Mouse (Mus musculus) spleen, postnatal 10 days (tissue): ENCODE results near the gene F830045P16Rik.

Source experiments
- DNase-seq, 2 experiments: peaks; one replicate each; pipeline ENCODE4 v3.0.0; 2021 to 2022; ENCODE audit warnings: low spot score in 2 of 2

The F830045P16Rik gene

DNA sequence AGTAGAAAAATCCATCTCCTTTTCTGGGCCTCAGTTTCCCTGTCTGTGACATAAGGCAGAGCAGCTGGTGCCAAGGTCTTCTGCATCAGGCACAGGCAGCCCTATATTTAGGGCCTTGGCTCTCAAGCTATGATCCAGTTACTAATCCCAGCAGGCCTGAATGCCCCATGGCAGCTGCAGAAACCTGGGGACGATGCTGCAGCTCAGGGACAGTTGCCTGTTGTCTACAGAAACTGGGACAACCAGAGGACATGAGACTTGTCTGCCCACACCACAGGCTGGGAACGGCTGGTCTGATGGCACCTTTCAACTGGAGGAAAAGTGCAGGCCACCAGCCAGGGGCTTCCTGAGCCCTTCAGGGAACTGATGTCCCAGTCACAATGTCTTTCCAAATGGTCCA is at the start of gene F830045P16Rik:
Gene F830045P16Rik, minus strand, starts transcription at position 226 of the 400 bp plus-strand sequence.
- DNase-seq: no peak

DNA sequence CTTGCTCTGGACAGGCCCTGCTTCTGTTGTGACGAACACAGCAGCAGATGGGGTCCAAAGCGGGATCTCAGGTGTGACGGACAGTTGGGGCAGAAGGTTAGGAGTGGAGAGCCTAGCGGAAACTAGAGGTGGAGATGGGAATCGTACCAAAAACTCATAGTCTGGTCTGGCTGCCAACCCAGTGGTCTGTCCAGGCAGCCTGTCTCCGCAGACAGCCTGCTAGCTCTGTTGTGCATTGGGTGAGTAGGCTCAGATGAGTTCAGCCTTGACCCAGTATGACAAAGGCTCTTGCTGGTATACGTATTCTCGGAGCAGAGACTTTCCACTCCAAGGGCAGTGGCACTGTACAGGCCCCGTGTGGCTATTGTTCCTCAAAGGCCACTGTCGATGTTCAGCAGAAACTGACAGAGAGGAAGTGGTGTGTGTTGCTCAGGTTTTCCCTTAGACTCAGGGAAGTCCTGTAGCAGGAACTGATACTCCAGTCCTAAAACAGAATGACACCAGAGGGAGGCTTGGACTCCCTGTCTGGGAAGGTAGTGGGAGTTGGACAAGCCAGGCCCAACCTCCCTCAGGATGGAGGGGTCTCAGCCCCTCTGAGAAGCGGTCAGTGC is 49.6 kb upstream of the F830045P16Rik start:
- DNase-seq: no peak

DNA sequence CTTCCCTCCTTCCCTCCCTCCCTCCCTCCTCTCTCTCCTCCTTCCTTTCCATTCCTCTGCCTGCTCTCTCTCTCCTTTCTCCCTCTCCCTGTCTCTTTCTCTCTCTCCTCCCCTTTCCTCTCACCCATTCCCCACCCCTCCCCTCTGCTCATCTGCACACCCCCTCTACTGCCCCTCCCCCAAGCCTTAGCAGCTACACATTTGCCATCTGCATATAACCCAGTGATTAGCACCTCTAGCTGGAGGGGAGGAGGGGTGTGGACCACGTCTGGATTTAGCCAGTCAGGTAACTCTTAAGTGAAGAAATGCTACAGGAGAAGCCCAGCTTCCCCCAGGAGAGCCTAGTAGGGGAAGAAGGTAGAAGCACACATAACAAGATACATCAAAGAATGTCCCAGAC is 48.5 kb upstream of the F830045P16Rik start:
- no peak for DNase-seq

DNA sequence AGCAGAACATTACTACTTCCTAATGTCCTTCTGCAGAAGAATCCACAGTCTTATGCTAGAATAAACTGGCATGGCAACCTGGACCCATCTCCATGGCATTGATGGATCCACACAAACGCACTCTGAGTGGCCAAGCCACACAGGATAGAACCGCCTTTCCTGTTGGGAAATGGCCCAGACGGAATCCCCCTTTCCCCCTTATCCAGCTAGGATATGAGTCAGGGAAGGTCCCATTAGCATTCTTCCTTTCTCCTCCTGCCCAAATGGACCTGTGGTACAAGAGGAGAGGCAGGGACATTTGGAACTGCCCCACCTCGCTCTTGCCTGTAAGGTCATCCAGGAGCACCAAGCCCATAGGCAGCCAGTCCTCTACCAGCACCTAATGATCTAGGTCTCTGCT is 45.9 kb upstream of the F830045P16Rik start:
- DNase-seq: no peak

DNA sequence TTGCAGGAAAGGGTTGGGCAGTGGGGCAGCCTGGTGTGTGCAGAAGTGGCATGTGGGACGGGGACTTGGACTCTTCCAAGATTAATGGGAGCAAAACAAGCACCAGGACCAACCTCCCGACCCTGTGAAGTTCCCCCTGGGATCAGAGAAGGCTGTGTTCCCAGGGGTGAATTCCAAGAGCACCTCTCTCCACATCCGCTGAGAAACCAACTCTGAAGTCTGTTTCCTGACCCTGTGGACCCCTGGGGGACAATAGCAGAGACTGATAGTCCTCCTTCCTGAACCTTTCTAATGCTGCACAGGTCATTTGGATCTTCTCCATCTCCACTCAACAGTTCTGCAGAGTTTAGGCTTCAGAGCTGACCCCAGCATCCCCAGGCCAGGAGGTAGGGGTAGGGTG is 45.4 kb upstream of the F830045P16Rik start:
- DNase-seq: no peak

DNA sequence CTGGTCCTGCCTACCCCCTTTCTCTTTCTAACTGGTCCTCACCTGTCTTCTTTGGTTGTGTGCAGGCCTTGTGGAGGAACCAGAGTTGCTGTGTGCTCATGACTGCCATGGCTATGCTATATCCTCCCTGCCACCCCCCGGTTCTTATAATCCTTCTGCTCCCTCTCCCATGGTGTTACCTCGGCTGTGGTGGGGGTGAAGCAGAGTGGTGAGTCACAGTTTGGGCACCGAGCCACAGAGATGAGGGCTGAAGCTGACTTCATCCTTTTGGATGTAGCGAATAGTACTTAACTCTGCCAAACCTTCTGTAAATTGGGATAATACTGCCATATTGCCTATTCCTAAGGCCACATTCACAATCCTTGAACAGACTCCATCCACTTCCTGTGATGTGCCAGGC is 44.3 kb upstream of the F830045P16Rik start:
- DNase-seq: no peak

DNA sequence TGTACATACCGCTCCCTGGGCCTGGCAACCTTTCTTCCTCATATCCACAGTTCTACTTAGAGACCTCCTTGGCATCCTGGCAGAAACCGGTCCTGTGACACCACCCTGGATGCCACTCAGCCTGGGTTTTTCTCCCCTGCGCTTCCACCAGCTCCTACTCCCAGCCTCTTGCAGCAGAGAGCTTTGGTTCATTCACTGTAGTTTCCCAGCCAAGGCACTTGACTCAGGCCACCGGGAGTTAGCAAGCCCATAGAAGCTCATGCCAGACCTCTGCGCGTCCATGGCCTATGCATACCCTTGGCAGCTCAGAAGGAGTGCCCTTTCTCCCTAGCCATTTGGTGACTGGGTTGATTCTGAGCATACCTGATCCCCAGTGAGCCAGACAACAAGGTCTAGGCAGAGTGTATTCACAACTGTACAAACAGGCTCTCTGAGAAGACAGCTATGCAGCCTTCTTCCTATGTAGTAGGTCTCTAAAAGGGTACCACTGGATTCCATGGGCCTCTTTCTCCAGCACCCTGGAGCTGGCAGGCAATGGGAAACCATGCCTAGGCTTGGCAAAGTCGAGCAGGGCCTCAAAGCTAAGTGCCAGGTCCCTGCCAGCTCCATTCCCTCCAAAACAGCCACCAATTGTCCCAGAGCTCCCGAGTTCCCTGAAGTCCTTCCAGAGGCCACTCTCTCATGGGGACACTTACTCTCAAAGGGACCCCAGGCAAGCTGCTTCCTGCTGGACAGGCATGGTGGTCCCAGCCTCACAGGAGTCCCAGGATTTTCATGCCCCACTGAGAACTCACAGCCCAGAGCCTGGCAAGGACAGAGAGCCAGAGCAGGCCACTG is 40.4 kb upstream of the F830045P16Rik start:
- DNase-seq: no peak

DNA sequence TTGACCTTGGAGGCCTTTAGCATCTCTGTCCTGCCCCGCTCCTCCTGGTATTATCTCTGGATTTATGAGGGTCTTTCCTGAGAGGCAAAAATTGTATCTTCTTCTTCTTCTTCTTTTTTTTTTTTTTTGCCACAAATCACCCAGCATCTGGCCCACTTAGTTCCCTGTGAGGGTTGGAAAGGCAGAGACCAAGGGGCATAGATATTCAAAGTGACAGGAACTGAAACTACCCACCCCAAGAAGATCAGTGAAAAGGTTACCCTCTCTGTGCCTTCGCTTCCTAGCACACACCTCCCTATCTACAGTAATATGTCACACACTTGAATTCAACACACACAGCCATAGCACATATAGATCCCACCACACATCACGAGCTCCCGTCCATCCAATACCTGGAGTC is 38.7 kb upstream of the F830045P16Rik start:
- no peak for DNase-seq

DNA sequence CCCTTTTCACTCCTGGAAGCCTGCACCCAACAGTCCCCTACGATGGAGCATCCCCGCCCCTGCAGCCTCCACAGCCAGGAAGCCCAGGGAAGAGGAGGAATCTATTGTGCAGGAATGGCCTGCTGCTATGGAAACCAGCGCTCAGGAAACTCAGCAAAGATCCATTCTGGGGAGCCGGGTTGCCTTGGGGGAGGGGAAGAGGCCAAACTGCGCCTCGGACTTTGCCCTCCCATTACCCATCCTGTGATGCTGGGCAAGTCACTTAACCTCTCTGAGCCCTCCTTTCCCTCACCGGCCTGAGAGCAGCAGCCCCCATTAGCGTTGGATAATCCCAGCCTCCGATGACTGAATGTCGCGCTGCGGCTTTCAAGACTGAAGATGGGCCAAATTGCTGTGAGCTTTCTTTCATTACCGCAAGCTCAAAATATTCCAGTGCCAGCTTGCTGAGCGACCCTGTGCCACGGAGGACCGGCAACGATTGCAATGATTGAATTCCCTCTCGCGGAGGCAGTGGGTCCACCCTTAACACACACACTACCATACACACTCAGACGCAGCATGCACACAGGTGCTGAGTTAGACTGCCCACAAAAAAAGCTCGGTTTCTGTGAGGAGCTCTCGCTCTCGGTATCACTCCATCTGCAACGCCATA is 38.1 kb upstream of the F830045P16Rik start:
- DNase-seq: no peak

DNA sequence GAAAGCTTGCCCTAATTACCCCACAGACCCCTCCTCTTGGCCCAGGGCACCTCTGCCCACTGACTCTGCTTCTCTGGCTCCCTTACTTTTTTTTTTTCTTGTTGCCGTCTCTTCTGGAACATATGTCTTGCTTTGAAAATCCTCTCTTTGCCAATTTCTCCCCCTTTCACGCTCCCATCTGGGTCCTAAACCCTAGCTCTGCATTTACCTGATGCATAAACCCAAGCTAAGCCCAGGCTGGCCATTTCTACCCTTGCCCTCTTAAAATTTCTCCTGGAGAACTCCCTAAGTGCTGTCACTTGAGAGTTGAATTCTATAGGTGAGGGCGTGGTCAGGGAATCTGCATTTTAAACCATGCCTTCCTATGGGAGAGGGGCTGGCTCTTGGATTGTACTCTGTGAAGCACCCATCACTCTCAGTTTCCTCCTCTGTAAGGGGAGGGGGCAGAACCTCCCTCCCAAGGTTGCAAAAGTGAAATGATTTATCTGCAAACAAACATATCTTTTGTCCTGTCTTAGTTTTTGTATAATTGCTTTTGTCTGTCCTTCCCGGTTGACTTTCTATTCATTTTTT is 37.4 kb upstream of the F830045P16Rik start:
- no peak for DNase-seq

DNA sequence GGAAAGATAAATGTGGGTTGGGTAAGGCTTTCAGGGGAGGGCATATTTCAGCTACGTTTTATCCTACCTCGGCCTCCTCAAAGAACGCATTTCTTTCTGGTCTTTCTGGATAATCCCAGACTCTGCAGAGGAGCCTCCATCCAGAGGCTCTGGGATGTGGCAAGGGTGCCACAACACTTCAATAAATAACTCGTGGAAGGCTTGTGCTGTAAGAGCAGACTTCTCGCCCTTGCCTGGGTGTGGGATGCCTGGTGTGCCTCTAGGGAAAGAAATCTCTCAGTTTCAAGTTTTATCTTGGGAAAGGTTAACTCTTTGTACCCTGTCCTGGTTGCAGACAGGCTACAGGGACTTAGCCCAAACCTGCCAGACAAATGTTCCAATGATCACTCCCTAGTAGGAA is 33.2 kb upstream of the F830045P16Rik start:
- no peak for DNase-seq

DNA sequence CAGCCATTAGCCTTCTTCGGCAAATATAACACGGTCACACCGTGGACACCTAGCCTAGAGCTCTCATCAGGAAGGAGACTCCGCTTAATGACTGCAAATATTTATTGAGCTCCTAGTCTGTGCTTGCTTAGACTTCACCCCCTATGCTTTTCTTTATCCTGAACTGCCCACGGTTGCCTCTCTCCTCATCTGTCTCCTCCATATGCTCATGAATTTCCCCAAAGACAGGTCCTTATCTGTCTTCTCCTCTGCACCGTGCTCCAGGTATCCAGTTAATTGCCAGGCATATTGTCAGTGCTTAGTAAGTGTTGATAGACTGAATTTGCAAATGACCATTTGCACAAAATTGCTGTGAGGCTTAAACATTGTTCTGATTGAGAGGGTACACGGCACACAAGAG is 32.7 kb upstream of the F830045P16Rik start:
- DNase-seq: no peak

DNA sequence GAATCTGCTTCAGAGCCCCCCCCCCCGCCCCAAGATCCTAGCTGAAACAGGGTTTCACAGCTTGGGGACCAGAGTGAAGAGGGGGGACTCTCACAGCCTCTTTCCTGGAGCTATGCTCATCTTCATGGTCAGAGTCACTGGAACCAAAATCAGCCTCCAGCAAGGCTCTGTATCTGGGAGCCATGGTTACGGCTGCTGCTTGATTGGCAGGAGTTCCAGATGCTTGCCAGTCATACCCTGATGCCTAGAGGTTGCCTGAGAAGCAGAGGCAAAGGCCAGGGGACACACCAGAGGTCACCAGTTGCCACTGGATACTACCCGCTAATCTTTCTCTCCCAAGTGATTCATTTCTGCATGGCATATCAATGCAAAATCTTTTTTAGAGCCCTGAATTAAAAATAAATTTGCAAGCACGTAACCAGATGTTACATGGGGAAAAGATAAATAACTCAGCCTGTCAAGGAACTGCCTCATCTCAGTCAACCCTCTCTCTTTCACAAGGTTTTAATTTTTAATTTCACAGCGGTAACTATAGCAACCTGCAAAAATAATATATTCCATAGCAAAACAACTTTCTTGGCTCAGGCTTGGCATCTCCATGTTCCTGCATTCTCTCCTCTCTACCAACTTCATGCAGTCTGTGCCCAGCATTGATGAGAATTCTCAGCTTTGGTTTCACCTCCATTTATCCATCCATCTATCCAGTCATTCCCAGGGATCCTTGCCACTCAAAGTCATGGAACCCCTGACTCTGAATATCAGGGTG is 27.7 kb upstream of the F830045P16Rik start:
- DNase-seq: no peak

DNA sequence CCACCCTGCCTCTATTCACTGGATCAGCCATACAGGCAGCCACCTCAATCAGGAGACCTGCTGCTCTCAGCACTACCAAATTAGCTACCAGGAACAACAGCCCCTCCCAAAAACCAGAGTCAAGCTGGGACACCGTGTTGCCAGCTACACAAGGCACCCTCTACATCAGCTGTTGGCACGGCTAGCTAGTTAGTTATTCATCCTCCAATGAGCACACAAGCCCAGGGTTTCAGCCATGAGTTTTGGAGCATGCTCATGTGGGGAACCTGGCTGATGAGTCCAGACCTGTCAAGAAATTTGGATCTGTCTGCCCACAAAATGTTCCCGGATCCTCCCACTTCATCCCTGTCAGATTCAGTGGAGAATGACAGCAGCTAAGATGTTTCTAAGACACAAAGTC is 25.4 kb upstream of the F830045P16Rik start:
- no peak for DNase-seq

DNA sequence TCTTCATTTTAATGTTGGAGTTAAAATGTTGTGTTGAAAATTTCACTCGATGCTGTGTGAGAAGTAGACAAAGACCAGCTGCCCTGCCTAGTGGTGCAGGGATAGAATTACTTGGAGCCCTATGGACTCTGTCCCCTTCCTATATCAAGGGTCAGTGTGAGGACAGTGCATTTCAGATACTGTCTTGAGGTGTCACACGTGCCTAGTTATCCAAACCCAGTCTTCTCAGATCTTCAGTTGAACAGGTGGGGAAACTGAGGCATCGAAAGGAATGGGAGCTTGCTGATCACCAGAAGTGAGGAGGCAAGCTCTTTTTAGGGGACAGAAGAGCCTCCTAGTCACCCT is 22.4 kb upstream of the F830045P16Rik start:
- no peak for DNase-seq

DNA sequence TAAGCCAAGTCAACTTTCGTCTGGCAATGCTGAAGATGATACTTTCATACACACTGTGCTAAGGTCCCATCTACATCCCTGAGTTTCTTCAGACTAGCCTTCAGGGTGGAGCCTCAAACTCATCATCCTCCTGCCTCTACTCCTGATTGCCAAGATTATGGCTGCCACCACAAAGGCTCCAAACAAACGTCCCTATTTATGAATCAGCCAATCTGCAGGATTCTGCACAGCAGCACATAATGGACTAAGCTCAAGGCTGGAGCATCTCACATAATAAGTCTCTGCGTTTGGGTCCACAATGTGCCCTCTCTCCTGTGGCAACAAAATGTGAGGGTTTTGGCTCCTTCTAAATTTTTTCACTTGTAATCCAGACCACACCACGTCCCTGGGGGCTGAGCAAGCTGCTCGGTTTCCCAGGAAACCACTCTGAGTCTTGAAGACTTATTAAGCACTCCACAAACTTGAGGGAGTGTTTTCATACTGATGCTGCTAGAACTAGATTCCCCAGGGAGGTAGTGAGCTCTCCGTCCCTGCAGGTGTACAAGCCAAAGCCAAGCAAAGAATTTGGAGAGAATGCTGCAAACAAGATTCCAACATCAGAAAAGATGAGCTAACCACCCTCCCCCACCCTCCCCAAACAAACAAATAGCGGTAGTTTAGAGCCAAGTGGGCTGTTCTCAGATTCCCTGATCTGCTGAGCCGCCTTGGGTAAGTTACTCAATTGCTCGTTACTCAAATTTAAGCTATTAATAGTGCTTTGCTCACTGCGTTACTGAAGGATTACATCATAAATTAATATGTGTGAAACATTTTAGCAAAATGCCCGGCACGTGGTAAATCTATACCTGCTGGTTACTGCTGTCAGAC is 21.8 kb upstream of the F830045P16Rik start:
- no peak for DNase-seq

DNA sequence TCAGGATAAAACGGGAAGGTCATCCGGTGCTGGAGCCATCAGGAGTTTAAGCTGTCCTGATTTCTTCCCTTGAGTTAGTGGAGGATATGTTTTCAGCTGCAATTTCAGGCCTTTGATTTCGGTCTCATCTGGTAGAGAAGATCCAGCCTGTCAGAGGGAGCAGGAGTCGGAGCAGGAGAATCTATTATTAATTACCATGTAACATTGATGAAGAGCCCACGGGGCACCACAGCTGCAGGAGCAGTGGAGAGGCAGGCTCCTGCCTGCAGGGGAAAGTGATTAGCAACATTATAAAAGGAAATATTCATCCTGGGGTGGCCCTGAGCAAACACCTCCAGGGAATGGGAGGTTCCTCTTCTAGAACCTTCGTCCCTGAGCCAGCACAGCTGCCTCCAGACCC is 19.7 kb upstream of the F830045P16Rik start:
- DNase-seq: no peak

DNA sequence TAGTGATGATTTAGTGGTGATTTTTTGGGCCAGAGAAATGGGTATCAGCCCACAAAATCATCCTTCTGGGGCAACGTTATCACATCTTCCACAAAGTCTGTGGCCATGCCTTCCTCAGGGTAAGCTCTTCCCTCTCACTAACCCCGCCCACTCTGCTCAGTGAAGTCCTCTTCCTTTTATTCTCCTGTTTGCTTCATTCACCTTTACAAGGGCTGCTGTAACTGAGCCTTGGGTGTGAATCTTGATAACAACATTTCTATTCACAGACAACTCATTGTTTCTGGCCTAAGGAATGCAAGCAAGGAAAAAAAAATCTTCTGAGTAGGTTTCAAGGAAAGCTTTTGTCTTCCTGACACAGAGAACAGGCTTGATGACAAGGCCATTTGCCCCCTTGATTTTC is 14.4 kb upstream of the F830045P16Rik start:
- DNase-seq: no peak

DNA sequence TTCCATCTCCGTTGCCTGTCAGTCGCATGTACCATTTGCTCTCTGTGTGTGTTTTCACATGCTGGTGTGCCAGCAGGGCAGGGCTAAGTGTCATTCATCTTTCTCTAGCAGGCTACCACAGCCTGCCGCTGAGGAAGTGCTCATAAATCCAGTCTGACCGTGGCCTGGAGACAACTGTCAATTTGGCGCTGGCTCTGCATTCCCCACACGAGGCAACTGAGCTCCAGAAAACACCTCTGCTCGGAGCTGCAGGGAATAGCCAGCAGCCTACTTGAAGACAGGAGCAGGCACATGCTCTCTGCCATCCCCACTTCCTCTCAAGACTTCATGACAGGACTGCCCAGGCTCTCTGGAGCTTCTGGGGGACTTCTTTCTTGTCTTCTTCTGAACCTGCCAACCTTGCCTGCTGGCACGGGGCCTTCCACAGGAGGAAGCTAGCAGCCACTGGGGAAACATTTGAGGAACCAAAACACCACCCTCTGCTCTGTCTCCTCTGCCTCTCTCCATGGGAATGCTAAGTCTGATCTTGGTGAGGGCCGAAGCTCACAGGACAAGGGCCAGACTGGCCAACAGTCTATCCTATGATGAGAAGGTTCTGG is 13.2 kb upstream of the F830045P16Rik start:
- no peak for DNase-seq

DNA sequence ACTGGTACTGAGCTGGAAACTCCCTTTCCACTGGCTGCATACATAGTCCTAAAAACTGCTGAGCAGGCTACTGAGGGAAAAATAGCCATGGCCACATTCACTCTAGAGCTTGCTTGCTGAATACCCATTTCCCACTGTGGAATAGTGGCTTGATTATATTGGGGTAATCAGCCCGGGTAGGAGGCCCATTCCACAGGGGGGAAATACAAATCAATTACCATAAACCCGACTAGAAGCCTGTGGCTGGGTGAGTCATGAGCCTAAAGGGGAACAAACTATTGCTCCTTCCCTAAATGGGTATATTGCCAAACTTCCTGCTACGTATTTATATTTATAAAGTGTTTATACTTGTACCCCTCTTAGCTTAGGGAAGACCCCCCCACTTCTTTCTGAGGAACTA is 10.4 kb upstream of the F830045P16Rik start:
- no peak for DNase-seq

DNA sequence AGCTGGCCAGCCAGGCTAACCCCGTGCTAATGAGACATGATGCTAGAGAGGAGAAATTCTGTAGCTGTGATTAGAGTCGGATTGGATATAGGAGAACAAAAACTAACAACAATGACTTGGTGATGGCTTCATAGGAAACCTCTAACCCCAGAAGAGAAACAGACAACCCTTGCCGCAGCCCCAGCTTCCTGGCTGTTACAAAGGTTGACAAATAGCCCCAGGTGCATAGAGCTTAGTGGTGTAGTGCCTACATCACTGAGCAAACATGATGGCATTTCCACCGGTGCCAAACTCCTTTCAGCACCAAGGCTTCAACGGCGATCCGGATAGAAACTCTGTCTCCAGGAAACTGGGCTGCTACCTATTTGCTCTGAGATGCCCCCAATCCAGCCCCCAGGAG is 9.2 kb upstream of the F830045P16Rik start:
- no peak for DNase-seq
